Mouse (Mus musculus) brain, embryonic 14.5 days (tissue): ENCODE measurements at regions not wholly inside any gene's neighbourhood (a gene's known extent, or its start where the extent isn't known, plus 50 kb on each side); places are given as distances from the start of the nearest gene placed in this dataset.

Experiments
- CTCF ChIP-seq: fragments of 200-500 bp; IDR thresholded peaks from 2 replicates; pipeline ENCODE4 v1.5.1; 2012; ENCODE audit warnings: inconsistent platforms, mild to moderate bottlenecking, moderate library complexity, borderline replicate concordance; ENCODE audit not compliant: insufficient read depth, insufficient read length; ENCODE audit errors: extremely low read depth
- POLR2A ChIP-seq: fragments of 200-500 bp; IDR thresholded peaks from 2 replicates; pipeline ENCODE4 v1.6.1; 2012; ENCODE audit warnings: mild to moderate bottlenecking, inconsistent platforms, borderline replicate concordance; ENCODE audit not compliant: poor library complexity, insufficient read depth, insufficient read length, severe bottlenecking; ENCODE audit errors: extremely low read depth

DNA sequence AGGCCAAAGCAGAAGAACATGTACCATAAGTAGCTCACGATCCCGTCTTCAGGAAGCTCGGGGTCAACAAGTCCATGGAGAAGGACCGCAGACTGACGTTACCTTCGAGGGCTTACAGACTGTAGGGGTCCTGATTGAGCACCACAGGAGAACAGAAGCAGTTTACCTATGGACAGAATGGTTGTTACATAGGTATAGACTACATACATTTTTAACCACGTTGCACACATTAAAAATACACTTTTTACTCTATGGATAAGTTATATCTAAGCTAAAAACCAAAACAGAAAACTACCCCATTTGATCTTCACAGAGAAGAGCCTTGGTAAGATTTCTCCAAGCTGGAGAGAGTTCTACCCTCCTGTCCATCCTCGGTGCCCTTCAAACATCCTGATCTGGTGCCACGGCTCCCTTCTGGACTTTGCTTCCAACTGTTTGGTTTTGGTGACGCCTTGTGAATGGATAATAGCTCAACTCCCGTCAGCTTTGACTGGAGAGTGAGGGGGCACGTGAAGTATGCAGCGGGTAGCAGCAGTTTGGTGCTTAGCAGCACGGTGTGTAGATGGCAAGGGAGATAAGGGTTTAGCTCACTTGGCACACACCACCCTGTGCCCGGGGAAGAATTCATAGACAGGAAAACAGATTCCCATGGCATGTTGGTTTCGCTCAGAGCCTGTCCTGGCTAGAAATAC lies 117.9 kb upstream of the Cpsf6 start:
- TF ChIP-seq POLR2A (no peak), CTCF (no peak)
